Mouse (Mus musculus) MEL (cell line): ENCODE measurements around the gene Snap29. TPM values are rescaled to one million over a fixed set of nuclear protein-coding genes. Genes with fewer than 3 reads are reported as not detected.

ENCODE experiments used
- DNase-seq: peaks from one replicate; pipeline ENCODE4 v3.0.0; 2011; ENCODE audit warnings: low read depth, low spot score
- H3K27ac ChIP-seq: 2 replicates; pipeline ENCODE4 v1.5.1; 2012; ENCODE audit warnings: low read depth, mild to moderate bottlenecking, control low read depth, low read length, moderate library complexity; ENCODE audit not compliant: control insufficient read depth
- H3K27me3 ChIP-seq, 2 experiments: fragments of 150-350 bp in 1 of 2; sonication (generic) in 1 of 2; 2 replicates each; pipeline ENCODE4 v1.6.1; 2012; ENCODE audit warnings: low read length in 2 of 2, mild to moderate bottlenecking in 2 of 2, improper control_type of control experiment in 1 of 2, moderate library complexity in 1 of 2; ENCODE audit not compliant: insufficient read depth in 2 of 2, control insufficient read depth in 1 of 2
- H3K36me3 ChIP-seq, 2 experiments: 2 replicates each; pipeline ENCODE4 v1.6.1; 2012 to 2014; ENCODE audit warnings: low read length in 2 of 2, improper control_type of control experiment in 1 of 2, inconsistent platforms in 1 of 2, mild to moderate bottlenecking in 1 of 2; ENCODE audit not compliant: insufficient read depth in 2 of 2, control insufficient read depth in 1 of 2
- H3K4me1 ChIP-seq, 2 experiments: fragments of 150-350 bp in 1 of 2; sonication (generic) in 1 of 2; 2 replicates each; pipeline ENCODE4 v1.6.1; 2012; ENCODE audit warnings: low read length in 2 of 2, improper control_type of control experiment in 1 of 2, mild to moderate bottlenecking in 1 of 2; ENCODE audit not compliant: insufficient read depth in 2 of 2, control insufficient read depth in 1 of 2
- H3K4me3 ChIP-seq, 2 experiments: fragments of 150-350 bp in 1 of 2; sonication (generic) in 1 of 2; 2 replicates each; pipeline ENCODE4 v1.5.1; 2012; ENCODE audit warnings: low read depth in 2 of 2, low read length in 2 of 2, mild to moderate bottlenecking in 2 of 2, moderate library complexity in 2 of 2, control low read depth in 1 of 2, improper control_type of control experiment in 1 of 2; ENCODE audit not compliant: control insufficient read depth in 1 of 2, insufficient read depth in 1 of 2
- H3K79me2 ChIP-seq: 2 replicates; pipeline ENCODE4 v1.6.1; 2012; ENCODE audit warnings: mild to moderate bottlenecking, low read length, moderate library complexity; ENCODE audit not compliant: control insufficient read depth, poor library complexity, insufficient read depth
- H3K9ac ChIP-seq: 2 replicates; pipeline ENCODE4 v1.6.1; 2012; ENCODE audit warnings: low read depth, mild to moderate bottlenecking, control low read depth, low read length, moderate library complexity; ENCODE audit not compliant: control insufficient read depth, poor library complexity, severe bottlenecking
- H3K9me3 ChIP-seq: fragments of 150-350 bp; sonication (generic); replicated peaks from 2 replicates; pipeline ENCODE4 v1.6.1; 2012; ENCODE audit warnings: mild to moderate bottlenecking, low read length, improper control_type of control experiment, moderate library complexity; ENCODE audit not compliant: insufficient read depth
- BHLHE40 ChIP-seq: IDR thresholded peaks from 2 replicates; pipeline ENCODE4 v1.6.1; 2012; ENCODE audit warnings: low read depth, mild to moderate bottlenecking, inconsistent platforms, low read length, improper control_type of control experiment, borderline replicate concordance
- CHD2 ChIP-seq: IDR thresholded peaks from 2 replicates; pipeline ENCODE4 v1.6.1; 2011; ENCODE audit warnings: low read length, improper control_type of control experiment
- E2F4 ChIP-seq: IDR thresholded peaks from 2 replicates; pipeline ENCODE4 v1.6.1; 2011; ENCODE audit warnings: low read depth, low read length, improper control_type of control experiment, borderline replicate concordance
- ETS1 ChIP-seq: IDR thresholded peaks from 2 replicates; pipeline ENCODE4 v1.6.1; 2012; ENCODE audit warnings: low read depth, mild to moderate bottlenecking, inconsistent platforms, low read length, improper control_type of control experiment, moderate library complexity
- HCFC1 ChIP-seq: IDR thresholded peaks from 2 replicates; pipeline ENCODE4 v1.6.1; 2012; ENCODE audit warnings: low read depth, mild to moderate bottlenecking, inconsistent platforms, low read length, improper control_type of control experiment, moderate library complexity
- JUND ChIP-seq: IDR thresholded peaks from 2 replicates; pipeline ENCODE4 v1.6.1; 2011; ENCODE audit warnings: low read depth, mild to moderate bottlenecking, improper control_type of control experiment, low read length
- MAFK ChIP-seq: IDR thresholded peaks from 2 replicates; pipeline ENCODE4 v1.6.1; 2011; ENCODE audit warnings: low read depth, mild to moderate bottlenecking, low read length, improper control_type of control experiment, borderline replicate concordance
- MAZ ChIP-seq: IDR thresholded peaks from 2 replicates; pipeline ENCODE4 v1.6.1; 2012; ENCODE audit warnings: low read depth, mild to moderate bottlenecking, inconsistent platforms, low read length, improper control_type of control experiment
- MXI1 ChIP-seq: IDR thresholded peaks from 2 replicates; pipeline ENCODE4 v1.6.1; 2011; ENCODE audit warnings: mild to moderate bottlenecking, low read depth, low read length, improper control_type of control experiment
- MYB ChIP-seq: IDR thresholded peaks from 2 replicates; pipeline ENCODE4 v1.6.1; 2011; ENCODE audit warnings: mild to moderate bottlenecking, low read depth, low read length, improper control_type of control experiment
- NELFE ChIP-seq: IDR thresholded peaks from 2 replicates; pipeline ENCODE4 v1.6.1; 2011; ENCODE audit warnings: low read depth, low read length, improper control_type of control experiment
- POLR2AphosphoS5 ChIP-seq: IDR thresholded peaks from 2 replicates; pipeline ENCODE4 v1.6.1; 2012; ENCODE audit warnings: low read depth, borderline replicate concordance, mild to moderate bottlenecking, inconsistent platforms, low read length, moderate library complexity, mixed read lengths
- SMC3 ChIP-seq: IDR thresholded peaks from 2 replicates; pipeline ENCODE4 v1.6.1; 2011; ENCODE audit warnings: low read depth, low read length, improper control_type of control experiment
- TAL1 ChIP-seq: IDR thresholded peaks from 2 replicates; pipeline ENCODE4 v1.6.1; 2012; ENCODE audit warnings: mild to moderate bottlenecking, inconsistent platforms, low read length, moderate library complexity, mixed read lengths
- TBP ChIP-seq: IDR thresholded peaks from 2 replicates; pipeline ENCODE4 v1.8.0; 2011; ENCODE audit warnings: low read depth, low read length, improper control_type of control experiment
- ZNF384 ChIP-seq: IDR thresholded peaks from 2 replicates; pipeline ENCODE4 v1.6.1; 2012; ENCODE audit warnings: low read depth, mild to moderate bottlenecking, inconsistent platforms, low read length, improper control_type of control experiment
- polyA plus RNA-seq, 2 experiments: library from polyadenylated mRNA; stranded (reverse) in 1 of 2; unstranded in 1 of 2; fragments of >175 nt in 1 of 2; fragments of >200 nt in 1 of 2; gene quantifications; 2 replicates each; pipeline versions ENCODE4 v1.2.1 to v1.2.4; 2012; ENCODE audit warnings: low replicate concordance in 2 of 2, low read depth in 1 of 2; ENCODE audit not compliant: insufficient read length in 2 of 2, insufficient read depth in 1 of 2, missing spikeins in 1 of 2
- total RNA-seq: library from RNA; depleted of rRNA; stranded (reverse); fragments of 300-350 nt; gene quantifications from 2 replicates; pipeline ENCODE4 v1.2.3, GENCODE M21; 2012

Snap29 gene
- total and polyA plus RNA-seq, 3 experiments: 11.6 to 11.8 TPM; not detected in 1

- no peak for DNase-seq
- Histone ChIP-seq H3K27ac (no peak overlapping the region), H3K4me1 (peaks cover 12 to 14% of the 10 kb centered on the region in 2 experiments), H3K79me2 (peaks cover 51% of the 10 kb centered on the region), H3K36me3 (peaks cover 7 to 27% of the 10 kb centered on the region in 2 experiments; a peak in 3 of 4 replicates), H3K9me3 (no peaks in the 10 kb centered on the region), H3K27me3 (no peaks in the 10 kb centered on the region), H3K9ac (no peak overlapping the region), H3K4me3 (no peak overlapping the region)
- TF ChIP-seq MYB (no peak), SMC3 (no peak), MXI1 (no peak), JUND (no peak), MAZ (no peak), TBP (no peak)
Measured at GRCm38 (mm10) chr16:17463184-17463583, 57.4 kb downstream of the Snap29 start.

GRCm38 (mm10) chr16:17466875-17467663 is 61.3 kb downstream of the Snap29 start:
- H3K4me3 ChIP-seq: no peak overlapping the region
- TF ChIP-seq BHLHE40 (no peak), TAL1 (no peak), ZNF384 (no peak), CHD2 (no peak), HCFC1 (no peak), ETS1 (no peak), SMC3 (no peak), POLR2AphosphoS5 (no peak), MAFK (no peak), NELFE (no peak), E2F4 (no peak)
- TF ChIP-seq, all 39 proteins: peak for 0
- Histone ChIP-seq H3K36me3 (peaks cover 5 to 16% of the 10 kb centered on the region in 2 experiments), H3K9me3 (no peaks in the 10 kb centered on the region), H3K27me3 (no peaks in the 10 kb centered on the region), H3K79me2 (peaks cover 35% of the 10 kb centered on the region), H3K27ac (no peak overlapping the region), H3K4me1 (no peaks in the 10 kb centered on the region), H3K9ac (no peak overlapping the region)
- DNase-seq: no peak
